Mouse (Mus musculus) lung, adult 2 months (tissue): ENCODE data around the gene Qsox1.

ENCODE experiments used
- CTCF ChIP-seq: fragments of 200-500 bp; IDR thresholded peaks from 2 replicates; pipeline ENCODE4 v1.5.1; 2011; ENCODE audit warnings: mild to moderate bottlenecking, low read length, control low read depth; ENCODE audit not compliant: insufficient read depth
- POLR2A ChIP-seq: fragments of 200-500 bp; IDR thresholded peaks from 2 replicates; pipeline ENCODE4 v1.6.1; 2011; ENCODE audit warnings: low read depth, mild to moderate bottlenecking, control low read depth, low read length, borderline replicate concordance; ENCODE audit errors: extremely low read depth

GRCm38 (mm10) chr1:155731156-155731555 is 81.5 kb downstream of the Qsox1 start:
- no peak for TF ChIP-seq POLR2A
- no peak for TF ChIP-seq CTCF
